Mouse (Mus musculus): ENCODE measurements at regions not wholly inside any gene's neighbourhood (a gene's known extent, or its start where the extent isn't known, plus 50 kb on each side); places are given as distances from the start of the nearest gene placed in this dataset.

- H3K9me3 ChIP-seq (replicated peaks; ENCODE audit: control insufficient read depth, low read length): 0 out of 2 replicates have a peak, but pooled peaks cover under 1% of the 10 kb centered on the region
- no peak for ATAC-seq (ENCODE audit: insufficient read depth, low FRiP score)
- H3K9ac ChIP-seq (ENCODE audit: low read length): no peak overlapping the region
- WGBS: 90% methylated on average over 3 of the region's 3 CpGs
- H3K27me3 ChIP-seq (ENCODE audit: control insufficient read depth, insufficient read depth, low read length): 0 out of 2 replicates have a peak, but pooled peaks cover 3% of the 10 kb centered on the region
- no peaks in the 10 kb centered on the region for H3K36me3 ChIP-seq (ENCODE audit: control insufficient read depth, insufficient read depth, low read length)
- H3K4me1 ChIP-seq (ENCODE audit: control insufficient read depth, insufficient read depth, low read length): no peaks in the 10 kb centered on the region; the same call in 1 of the 2 replicates
- H3K4me3 ChIP-seq (replicated peaks; ENCODE audit: low read length): no peak overlapping the region
- no peak overlapping the region for H3K4me2 ChIP-seq (ENCODE audit: low read depth, low read length)
- no peak overlapping the region for H3K27ac ChIP-seq (ENCODE audit: low read length)
These were observed 67.3 kb upstream of the Ephb1 start for GRCm38 (mm10) chr9:102421826-102422225.

DNA sequence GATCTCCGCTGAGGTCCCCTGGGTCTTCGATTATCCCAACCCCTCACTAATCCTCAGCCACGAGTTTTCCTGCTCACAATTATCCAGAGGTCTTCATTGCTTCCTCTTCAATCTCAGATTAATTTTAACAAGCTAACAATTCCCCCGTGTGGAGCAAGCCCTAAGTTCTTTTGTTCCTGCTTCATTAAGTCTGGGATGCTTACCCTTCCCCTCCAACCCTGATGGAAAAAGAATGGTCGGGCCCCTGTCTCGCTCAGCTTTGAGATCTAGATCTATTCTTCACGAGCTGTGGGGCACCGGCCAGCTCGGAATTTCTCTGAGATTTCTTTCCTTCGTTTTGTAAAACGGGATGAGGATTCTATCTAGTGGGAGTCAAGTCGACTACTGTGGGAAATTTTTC is 65.7 kb upstream of the Ephb1 start:
- no peaks in the 10 kb centered on the region for H3K36me3 ChIP-seq (ENCODE audit: control insufficient read depth, insufficient read depth, low read length)
- no peak for ATAC-seq (ENCODE audit: insufficient read depth, low FRiP score)

DNA sequence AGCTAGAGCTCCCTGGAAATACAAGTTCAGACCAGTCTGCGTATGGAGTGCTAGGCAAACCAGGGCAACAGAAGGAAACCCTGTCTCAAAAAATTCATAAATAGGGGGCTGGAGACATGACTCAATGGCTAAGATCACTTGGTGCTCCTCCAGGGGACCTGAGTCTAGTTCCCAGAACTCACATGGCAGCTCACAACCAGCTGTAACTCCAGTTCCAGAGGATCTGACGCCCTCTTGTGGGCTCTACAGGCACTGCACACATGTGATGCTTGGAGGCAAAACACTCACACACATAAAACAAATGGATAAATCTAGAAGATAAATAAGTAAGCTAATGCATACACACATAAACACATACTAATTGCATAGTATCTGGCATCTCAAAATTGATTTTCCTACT is 59.1 kb upstream of the Ephb1 start:
- no peak overlapping the region for H3K4me3 ChIP-seq (replicated peaks; ENCODE audit: low read length)
- no peak overlapping the region for H3K27ac ChIP-seq (ENCODE audit: low read length)
- no peaks in the 10 kb centered on the region for H3K36me3 ChIP-seq (ENCODE audit: control insufficient read depth, insufficient read depth, low read length)
- ATAC-seq (ENCODE audit: insufficient read depth, low FRiP score): no peak
- 69% methylated on average over 2 of the region's 2 CpGs for WGBS
- H3K4me2 ChIP-seq (ENCODE audit: low read depth, low read length): no peak overlapping the region
- no peak overlapping the region for H3K9ac ChIP-seq (ENCODE audit: low read length)
- H3K4me1 ChIP-seq (ENCODE audit: control insufficient read depth, insufficient read depth, low read length): no peaks in the 10 kb centered on the region
- no peaks in the 10 kb centered on the region for H3K27me3 ChIP-seq (ENCODE audit: control insufficient read depth, insufficient read depth, low read length)
- H3K9me3 ChIP-seq (replicated peaks; ENCODE audit: control insufficient read depth, low read length): 0 out of 2 replicates have a peak, but pooled peaks cover 3% of the 10 kb centered on the region

More for the DNA sequence above, 65.7 kb upstream of the Ephb1 start:
- 43% methylated on average over 12 of the region's 12 CpGs for WGBS
- Histone ChIP-seq H3K4me3 (replicated peaks; ENCODE audit: low read length) (no peak overlapping the region), H3K27ac (ENCODE audit: low read length) (no peak overlapping the region), H3K9me3 (replicated peaks; ENCODE audit: control insufficient read depth, low read length) (0 out of 2 replicates have a peak, but pooled peaks cover 3% of the 10 kb centered on the region), H3K9ac (ENCODE audit: low read length) (no peak overlapping the region), H3K4me2 (ENCODE audit: low read depth, low read length) (no peak overlapping the region), H3K4me1 (ENCODE audit: control insufficient read depth, insufficient read depth, low read length) (no peaks in the 10 kb centered on the region; the same call in 1 of the 2 replicates), H3K27me3 (ENCODE audit: control insufficient read depth, insufficient read depth, low read length) (0 out of 2 replicates have a peak, but pooled peaks cover 3% of the 10 kb centered on the region)

DNA sequence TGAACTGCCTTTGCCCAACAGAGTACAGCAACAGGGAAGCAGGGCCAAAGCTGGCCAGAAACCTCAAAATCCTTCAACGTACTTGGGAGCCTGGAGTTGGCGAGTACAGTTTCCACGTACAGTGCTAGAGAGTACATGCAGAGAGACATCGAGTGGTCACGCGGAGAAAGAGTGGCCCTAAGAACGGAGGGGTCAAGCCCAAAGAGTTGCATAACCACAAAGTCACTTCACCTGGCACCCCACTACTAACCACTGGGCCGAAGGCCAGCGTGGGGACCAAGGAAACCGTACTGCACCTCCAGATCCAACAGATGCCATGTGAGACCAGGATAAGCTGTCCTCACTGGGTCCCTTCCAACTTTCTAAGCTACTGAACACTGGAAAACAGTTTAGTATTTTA is 56.2 kb upstream of the Ephb1 start:
- Histone ChIP-seq H3K27me3 (ENCODE audit: control insufficient read depth, insufficient read depth, low read length) (no peaks in the 10 kb centered on the region), H3K4me3 (replicated peaks; ENCODE audit: low read length) (no peak overlapping the region), H3K9me3 (replicated peaks; ENCODE audit: control insufficient read depth, low read length) (no peaks in the 10 kb centered on the region), H3K4me1 (ENCODE audit: control insufficient read depth, insufficient read depth, low read length) (no peaks in the 10 kb centered on the region), H3K36me3 (ENCODE audit: control insufficient read depth, insufficient read depth, low read length) (no peaks in the 10 kb centered on the region), H3K27ac (ENCODE audit: low read length) (no peak overlapping the region), H3K9ac (ENCODE audit: low read length) (no peak overlapping the region), H3K4me2 (ENCODE audit: low read depth, low read length) (no peak overlapping the region)
- no peak for ATAC-seq (ENCODE audit: insufficient read depth, low FRiP score)
- 88% methylated on average over 10 of the region's 10 CpGs for WGBS

DNA sequence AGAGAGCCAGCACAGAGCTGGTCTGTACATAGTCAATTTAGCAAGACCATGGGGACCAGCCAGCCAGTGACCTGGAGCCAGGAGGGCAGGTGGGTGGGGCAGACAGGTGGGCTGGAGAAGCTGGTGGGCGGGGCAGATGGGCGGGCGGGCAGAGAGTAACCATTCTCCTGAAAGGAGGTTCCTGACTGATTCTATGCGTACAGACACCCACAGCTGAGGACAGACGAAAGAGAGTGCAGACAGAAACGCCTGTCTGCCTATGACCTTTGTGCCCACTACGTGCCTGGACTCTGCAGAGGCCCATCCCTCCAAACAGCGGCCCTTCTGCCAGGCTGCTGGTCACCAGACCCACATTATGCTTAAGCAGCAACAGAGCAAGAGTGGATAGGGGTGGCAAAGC is 51.5 kb upstream of the Ephb1 start:
- no peak overlapping the region for H3K9ac ChIP-seq (ENCODE audit: low read length)
- H3K4me1 ChIP-seq (ENCODE audit: control insufficient read depth, insufficient read depth, low read length): no peaks in the 10 kb centered on the region
- H3K9me3 ChIP-seq (replicated peaks; ENCODE audit: control insufficient read depth, low read length): no peaks in the 10 kb centered on the region
- 31% methylated on average over 8 of the region's 8 CpGs for WGBS
- H3K36me3 ChIP-seq (ENCODE audit: control insufficient read depth, insufficient read depth, low read length): no peaks in the 10 kb centered on the region
- no peaks in the 10 kb centered on the region for H3K27me3 ChIP-seq (ENCODE audit: control insufficient read depth, insufficient read depth, low read length)
- no peak overlapping the region for H3K4me3 ChIP-seq (replicated peaks; ENCODE audit: low read length)
- H3K27ac ChIP-seq (ENCODE audit: low read length): no peak overlapping the region
- no peak overlapping the region for H3K4me2 ChIP-seq (ENCODE audit: low read depth, low read length)
- ATAC-seq (ENCODE audit: insufficient read depth, low FRiP score): no peak
